Mouse (Mus musculus) left cerebral cortex, adult 18-20 months (tissue): ENCODE measurements at regions not wholly inside any gene's neighbourhood (a gene's known extent, or its start where the extent isn't known, plus 50 kb on each side); places are given as distances from the start of the nearest gene placed in this dataset.

Source experiments
- DNase-seq, 2 experiments: peaks; one replicate each; pipeline ENCODE4 v3.0.0; 2021 to 2022; ENCODE audit warnings: low spot score in 2 of 2, mixed read lengths in 1 of 2

DNA sequence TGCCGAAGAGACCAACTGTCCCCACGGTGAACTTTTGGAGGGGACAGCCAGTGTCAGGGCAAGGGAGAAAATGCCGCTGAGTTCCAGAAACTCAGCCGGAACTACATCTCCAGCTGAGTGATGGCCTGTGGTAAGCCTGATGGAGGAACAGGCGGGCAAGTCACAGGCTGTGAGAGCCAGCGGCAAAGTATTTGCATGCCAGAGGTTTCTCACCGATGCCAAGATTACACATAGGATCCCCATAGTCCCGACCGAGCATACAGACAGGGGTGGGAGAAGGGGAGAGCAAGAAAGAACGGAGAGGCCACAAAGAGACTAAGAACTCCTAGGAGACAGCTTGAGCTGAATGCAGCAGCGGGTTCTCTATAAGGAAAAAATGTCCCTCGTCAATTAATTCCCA is 55.8 kb upstream of the Daam1 start:
- no peak for DNase-seq

DNA sequence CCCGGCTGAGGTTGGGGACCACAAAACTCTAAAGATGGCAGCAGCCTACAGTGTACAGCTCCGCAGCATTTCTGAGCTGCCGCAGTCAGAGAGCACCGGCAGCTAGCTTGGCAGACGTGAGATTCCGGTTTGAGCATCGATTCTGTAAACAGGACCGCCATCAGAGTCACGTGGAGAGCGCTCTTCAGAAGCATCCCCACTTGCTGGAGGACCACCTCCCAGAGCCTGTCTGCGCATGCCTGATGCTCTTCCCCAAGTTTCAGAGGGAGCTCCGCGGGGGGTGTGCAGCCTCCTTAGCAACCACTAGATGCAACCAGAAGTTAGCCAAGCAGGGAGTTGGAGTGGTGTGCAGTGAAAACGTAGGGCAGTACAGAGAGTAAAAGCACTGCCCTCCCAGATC is 52.7 kb upstream of the Daam1 start:
- peak; percentile 31 to 41 for DNase-seq

DNA sequence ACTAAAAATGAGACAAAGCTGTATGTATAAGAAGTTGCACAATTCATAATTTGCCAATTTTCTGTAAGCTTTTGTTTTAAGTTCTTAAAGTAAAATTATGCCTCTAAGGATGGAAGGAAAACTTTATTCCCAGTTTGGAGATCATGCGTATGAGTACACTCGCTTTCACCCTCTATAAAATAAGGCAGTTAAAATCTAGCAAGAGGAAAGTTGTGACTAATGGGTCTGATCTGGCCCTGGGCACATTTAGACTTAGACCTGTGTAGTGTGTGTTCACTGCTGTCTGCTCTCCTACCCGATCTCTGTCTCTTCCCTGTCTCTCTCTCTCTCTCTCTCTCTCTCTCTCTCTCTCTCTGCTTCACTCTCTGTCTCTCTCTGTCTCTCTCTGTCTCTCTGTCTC is 51.9 kb upstream of the Daam1 start:
- no peak for DNase-seq

DNA sequence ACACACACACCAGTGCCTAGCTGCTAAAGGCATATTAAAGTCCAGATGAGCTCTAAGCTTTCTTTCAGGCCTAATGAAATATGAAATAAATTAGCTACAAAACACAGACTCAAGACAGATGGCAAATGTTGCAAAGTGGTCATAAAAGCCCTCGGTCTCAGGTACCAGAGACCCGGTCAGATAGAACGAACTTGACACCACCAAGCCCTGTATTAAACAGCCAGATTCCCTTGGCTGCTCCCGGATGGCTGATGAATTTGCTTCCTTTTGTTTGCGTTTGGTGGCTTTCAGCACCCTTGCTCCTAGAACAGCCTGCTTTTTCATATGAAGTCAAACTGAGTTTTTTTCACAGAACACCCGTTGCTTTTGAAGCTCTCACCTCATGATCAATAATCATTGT is 51.5 kb upstream of the Daam1 start:
- no peak for DNase-seq
